Mouse (Mus musculus) macrophage (primary cell): ENCODE measurements around the gene Lyg1. TPM values are rescaled to one million over a fixed set of nuclear protein-coding genes. Genes with fewer than 3 reads are reported as not detected.
"Not testable (repeated sequence)": the region's sequence is repeated elsewhere in the genome, so short reads cannot be mapped to it uniquely, and the experiment has no call there.

Source experiments
- H3K27ac ChIP-seq: fragments of 350-480 bp; formaldehyde crosslinking; 2 replicates; pipeline ENCODE4 v1.9.0; 2021
- H3K36me3 ChIP-seq: fragments of 350-480 bp; formaldehyde crosslinking; 2 replicates; pipeline ENCODE4 v1.9.0; 2021; ENCODE audit errors: inconsistent target
- H3K4me3 ChIP-seq: fragments of 350-480 bp; formaldehyde crosslinking; 2 replicates; pipeline ENCODE4 v1.9.0; 2021; ENCODE audit errors: inconsistent target
- H3K79me2 ChIP-seq: fragments of 350-480 bp; formaldehyde crosslinking; 2 replicates; pipeline ENCODE4 v1.9.0; 2021; ENCODE audit errors: inconsistent target
- WGBS: methylation state at CpG from one replicate; pipeline ENCODE4 v1.1.7; 2026; ENCODE audit warnings: inconsistent platforms; ENCODE audit not compliant: missing documents; 5-methylcytosine and 5-hydroxymethylcytosine counted together
- polyA plus RNA-seq: library from polyadenylated mRNA; stranded (reverse); fragments of 250-400 nt; gene quantifications from 3 replicates; pipeline ENCODE4 v1.2.4, GENCODE M21; 2018; ENCODE audit warnings: inconsistent platforms

Gene Lyg1
- polyA plus RNA-seq, 1 experiment from 2014 or later, result not detected

DNA sequence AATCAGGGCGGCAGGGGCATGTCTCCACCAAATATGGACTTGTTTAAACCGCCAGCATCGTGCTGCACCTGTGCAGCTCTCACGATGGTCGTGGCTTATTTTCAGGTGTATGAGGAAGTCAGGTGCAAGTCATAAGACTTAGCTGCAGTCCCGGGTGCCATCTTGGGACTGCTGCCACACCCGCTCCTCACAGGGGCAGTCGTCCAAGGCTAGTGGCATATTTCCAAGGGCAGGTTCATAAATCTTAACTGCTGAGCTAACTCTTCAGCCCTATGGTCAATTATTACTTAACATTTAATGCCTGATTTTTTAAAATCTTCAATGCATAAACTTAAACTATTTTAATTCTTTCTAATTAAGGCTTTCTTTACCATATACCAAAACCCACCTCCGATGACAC is 19.1 kb upstream of the Lyg1 start:
- H3K36me3 ChIP-seq, H3K4me3 ChIP-seq, H3K79me2 ChIP-seq, H3K27ac ChIP-seq: not testable (repeated sequence)
- WGBS, result 56% methylated on average over 9 of the region's 9 CpGs

DNA sequence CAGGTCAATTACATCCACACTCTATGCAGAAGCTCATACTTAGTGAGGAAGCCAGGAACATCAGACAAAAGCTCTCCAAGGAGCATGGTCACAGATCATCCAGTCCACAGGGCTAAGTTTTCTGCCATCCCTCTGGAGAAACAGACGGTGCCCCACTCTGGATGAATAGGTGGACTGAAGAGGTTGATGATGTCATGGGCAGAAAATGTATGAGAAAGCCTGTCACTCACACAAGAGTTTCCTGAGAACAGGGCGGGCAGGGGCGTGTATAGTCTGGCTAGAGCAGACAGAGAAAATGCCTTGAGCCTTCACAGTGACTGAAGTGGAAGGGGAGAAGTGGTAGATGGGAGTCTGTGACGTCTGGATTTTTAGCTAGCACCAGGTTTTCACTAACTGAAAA is 14.0 kb upstream of the Lyg1 start:
- H3K27ac ChIP-seq, result no peak overlapping the region
- no peak overlapping the region for H3K4me3 ChIP-seq
- H3K36me3 ChIP-seq, result no peaks in the 10 kb centered on the region
- H3K79me2 ChIP-seq, result no peaks in the 10 kb centered on the region
- WGBS, result 54% methylated on average over 4 of the region's 4 CpGs

DNA sequence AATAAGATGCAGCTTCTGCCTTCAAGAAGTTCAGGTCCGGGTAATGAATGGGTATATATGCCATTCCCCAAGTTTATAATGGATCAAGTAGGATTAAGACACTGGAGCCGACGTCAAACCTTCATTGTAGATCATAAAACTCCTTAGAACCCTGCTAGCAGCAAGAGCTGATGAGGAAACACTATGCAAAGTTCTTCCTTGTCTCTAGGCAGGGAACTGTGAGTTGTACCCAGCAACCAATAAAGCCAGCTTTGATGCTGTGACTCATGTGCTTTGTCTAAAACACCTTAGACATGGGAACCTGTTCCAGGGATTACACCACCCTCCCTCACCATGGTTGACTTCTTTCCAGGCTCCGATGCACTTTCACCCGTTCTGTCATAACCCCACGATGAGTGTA is 11.2 kb upstream of the Lyg1 start:
- no peaks in the 10 kb centered on the region for H3K36me3 ChIP-seq
- H3K79me2 ChIP-seq, result no peaks in the 10 kb centered on the region
- H3K4me3 ChIP-seq, result no peak overlapping the region
- WGBS, result 87% methylated on average over 6 of the region's 6 CpGs
- no peak overlapping the region for H3K27ac ChIP-seq

DNA sequence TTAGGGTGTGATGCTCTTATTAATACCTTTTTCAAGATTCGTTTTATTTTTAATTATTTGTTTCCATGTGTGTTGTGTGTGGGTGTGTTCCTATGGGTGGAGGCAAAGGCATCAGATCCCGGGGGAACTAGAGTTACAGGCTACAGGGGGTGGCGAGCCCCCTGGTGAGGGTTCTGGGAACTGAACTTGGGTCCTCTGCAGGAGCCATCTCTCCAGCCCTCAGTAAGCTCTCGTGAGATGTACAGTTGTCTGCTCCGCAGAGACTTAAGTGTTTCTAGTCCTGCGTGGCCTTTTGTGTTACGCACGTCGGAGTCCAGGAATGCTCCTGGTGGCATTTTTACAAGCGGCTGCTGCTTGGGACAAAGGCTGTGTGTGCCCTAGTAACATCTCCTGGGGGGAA is 8.0 kb upstream of the Lyg1 start:
- H3K27ac ChIP-seq, result no peak overlapping the region
- no peaks in the 10 kb centered on the region for H3K79me2 ChIP-seq
- H3K4me3 ChIP-seq, result no peak overlapping the region
- WGBS, result 86% methylated on average over 10 of the region's 10 CpGs
- H3K36me3 ChIP-seq, result no peaks in the 10 kb centered on the region

DNA sequence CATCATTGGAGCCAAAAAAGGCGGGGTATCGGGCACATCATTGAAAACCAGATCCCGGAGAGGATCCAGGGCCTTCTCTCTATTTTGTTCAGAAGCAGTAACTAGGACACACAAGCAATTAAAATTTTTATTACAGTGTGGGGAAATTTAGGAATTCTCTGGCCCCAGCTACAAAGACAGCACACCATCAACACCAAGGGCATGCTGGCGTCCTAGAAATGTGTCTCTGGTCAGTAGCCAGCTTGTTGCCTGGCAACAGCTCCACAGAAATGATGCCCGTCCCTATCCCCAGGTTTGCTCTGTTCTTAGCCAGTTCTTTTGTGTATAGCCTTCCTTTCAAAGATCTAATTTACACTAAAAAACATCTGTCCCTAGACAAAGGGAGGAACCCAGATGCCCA is 1.9 kb upstream of the Lyg1 start:
- WGBS, result 93% methylated on average over 5 of the region's 5 CpGs

DNA sequence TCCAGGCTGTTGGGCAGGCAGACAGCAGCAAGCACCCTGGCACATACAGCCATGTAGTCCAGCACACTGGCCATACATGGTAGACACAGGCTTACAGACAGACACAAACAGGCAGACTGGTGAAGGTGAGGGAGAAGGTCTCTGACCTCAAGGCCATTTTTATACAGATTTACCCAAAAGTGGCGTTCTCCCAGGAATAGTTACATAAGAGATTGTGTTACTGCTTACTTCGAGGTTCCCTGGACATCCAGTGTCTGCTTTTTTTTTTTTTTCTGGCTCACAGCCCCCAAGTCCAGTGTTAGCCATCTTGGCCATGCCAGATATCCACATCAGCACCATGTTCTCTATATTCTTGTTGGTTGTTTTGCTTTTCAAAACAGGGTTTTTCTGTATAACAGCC is 957 bp upstream of the Lyg1 start:
- Histone ChIP-seq H3K36me3 (no peaks in the 10 kb centered on the region), H3K4me3 (no peak overlapping the region), H3K79me2 (no peaks in the 10 kb centered on the region), H3K27ac (no peak overlapping the region)
- WGBS, result 96% methylated on average over 2 of the region's 2 CpGs

More for the DNA sequence above, 1.9 kb upstream of the Lyg1 start:
- Histone ChIP-seq H3K79me2 (no peaks in the 10 kb centered on the region), H3K36me3 (no peaks in the 10 kb centered on the region), H3K4me3 (no peak overlapping the region), H3K27ac (no peak overlapping the region)

DNA sequence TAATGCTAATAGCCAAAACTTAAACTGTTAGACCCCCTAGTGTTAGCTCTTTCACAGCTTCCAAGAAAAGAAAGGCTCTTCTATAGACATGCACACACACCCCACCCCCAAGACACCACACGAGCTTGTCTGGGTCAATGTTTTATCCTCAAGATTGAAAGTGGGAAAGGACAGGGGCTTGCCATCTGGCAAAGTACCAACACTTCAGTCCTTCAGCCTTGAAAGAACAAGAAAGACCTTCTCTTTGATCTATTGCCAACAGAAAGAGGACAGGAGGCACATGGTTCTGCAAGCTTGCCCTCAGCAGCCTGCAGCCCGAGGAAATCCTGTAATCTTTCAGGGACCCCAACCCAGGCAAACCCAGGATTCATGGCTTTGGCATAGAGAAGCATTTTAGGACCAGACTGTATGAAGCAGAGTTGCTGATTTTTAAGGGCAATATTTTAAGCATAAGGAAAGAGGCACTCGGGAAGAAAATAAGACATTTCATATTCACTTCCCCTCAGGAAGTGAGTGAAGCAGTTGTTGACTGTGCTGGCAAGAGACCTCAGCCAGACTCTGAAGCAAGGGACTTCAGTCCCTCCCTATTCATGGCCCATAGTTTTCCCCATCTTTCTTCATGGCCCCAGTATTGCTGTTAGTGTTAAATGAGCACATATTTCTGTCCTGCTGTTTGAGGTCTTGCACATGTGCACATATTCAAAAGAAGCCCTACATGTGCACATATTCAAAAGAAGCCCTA is 698 bp downstream of the Lyg1 start:
- Histone ChIP-seq H3K79me2 (no peaks in the 10 kb centered on the region), H3K4me3 (no peak overlapping the region), H3K36me3 (no peaks in the 10 kb centered on the region), H3K27ac (no peak overlapping the region)
- WGBS, result 3% methylated on average over 3 of the region's 3 CpGs

DNA sequence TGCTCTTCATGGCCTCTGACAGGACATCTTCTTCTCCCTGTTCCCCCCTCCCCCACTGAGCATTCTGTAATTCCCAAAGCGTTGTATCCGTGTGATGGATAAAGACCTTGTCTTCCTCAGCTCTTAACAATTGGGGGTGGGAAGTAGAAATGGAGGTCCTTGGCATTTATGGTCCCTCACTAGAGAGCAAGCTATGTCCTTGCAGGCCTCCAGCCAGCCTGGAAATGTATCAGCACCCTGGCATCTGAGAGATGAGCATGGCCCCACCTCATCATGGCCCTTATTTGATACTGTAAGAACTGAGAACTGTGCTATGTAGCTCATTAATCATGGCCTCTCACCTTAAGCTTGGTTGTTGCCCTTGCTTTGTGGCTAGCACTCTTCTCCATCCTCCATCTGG is 2.3 kb downstream of the Lyg1 start:
- WGBS, result 95% methylated on average over 2 of the region's 2 CpGs
- H3K36me3 ChIP-seq, result no peaks in the 10 kb centered on the region
- no peak overlapping the region for H3K4me3 ChIP-seq
- H3K79me2 ChIP-seq, result no peaks in the 10 kb centered on the region
- H3K27ac ChIP-seq, result no peak overlapping the region

DNA sequence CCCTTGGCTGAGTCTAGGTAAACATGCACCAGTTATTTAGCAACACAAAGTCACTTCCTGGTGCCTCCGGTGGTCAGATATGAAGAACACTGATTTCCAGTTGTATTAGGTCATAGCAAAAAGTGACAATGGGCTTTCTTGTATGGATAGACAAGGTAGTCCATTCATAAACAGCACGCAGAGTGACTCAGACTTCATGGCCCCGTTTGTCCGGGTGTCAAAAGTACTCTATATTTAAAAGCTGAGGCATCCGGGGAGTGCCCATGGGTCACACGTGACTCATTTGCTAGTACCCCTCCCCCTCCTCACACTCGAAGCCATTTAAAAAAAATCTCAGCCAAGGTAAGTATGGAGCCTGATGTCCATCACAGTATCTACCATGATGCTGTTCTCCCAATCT is 2.8 kb downstream of the Lyg1 start:
- Histone ChIP-seq H3K27ac (no peak overlapping the region), H3K4me3 (no peak overlapping the region), H3K79me2 (no peaks in the 10 kb centered on the region), H3K36me3 (no peaks in the 10 kb centered on the region)
- 93% methylated on average over 7 of the region's 7 CpGs for WGBS

DNA sequence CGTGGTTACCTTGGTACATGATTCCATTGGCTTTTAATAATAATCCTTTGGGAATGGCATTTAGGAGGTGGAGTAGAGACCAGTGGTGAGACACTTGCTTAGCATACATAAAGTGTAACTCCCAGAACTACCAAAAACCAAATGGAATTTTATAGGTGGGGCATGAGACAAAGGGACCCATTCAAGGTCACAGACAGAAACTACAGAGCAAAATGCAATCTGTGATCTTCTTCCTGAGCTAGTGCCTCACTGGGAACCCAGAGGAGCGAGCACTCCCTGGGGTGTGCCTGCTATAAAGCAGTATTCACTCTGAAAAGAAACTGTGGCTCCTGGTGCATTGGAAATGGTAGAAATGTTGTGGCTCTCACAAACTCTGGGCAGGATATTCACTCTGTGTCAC is 8.7 kb downstream of the Lyg1 start:
- Histone ChIP-seq H3K79me2 (no peaks in the 10 kb centered on the region), H3K27ac (no peak overlapping the region), H3K4me3 (no peak overlapping the region), H3K36me3 (no peaks in the 10 kb centered on the region)
- 80% methylated on average over 2 of the region's 2 CpGs for WGBS

DNA sequence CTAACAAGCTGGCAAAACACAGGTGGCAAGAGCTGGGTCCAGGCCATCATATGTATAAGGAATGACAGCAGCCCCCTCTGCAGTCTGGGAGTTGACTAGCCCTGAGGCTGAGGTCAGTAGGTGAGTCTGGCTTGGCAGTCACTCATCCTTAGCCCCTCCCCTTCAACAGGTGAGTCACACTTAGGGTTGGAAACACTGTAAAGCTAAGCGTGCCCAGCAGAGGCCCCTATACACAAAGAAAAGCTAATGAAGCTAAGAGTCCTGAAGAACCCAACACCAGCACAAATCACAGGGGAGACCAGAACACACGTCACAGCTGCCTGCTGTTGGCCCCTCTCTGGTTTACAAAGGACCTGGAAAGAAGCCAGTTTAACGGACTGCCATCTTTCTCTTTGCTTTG is 25.8 kb downstream of the Lyg1 start:
- no peak overlapping the region for H3K4me3 ChIP-seq

DNA sequence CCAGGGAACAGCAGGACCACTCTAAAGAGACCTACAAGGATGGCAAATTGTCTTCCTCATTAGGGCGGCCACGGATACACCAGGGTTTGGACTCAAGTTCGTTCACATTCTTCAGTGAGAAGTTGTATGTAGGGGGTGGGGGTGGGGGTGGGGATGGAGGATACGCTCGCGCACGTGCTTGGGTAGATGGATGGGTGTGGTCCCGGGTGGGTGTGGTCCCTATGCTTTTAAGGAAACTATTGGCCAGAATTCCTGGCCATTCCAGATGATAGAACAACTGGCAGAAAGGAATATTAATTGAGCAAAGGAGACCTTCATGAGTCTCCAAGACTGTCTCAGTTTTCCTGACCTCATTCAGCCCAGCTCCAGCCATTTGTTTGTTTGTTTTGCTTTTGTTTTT is 31.6 kb downstream of the Lyg1 start:
- Histone ChIP-seq H3K4me3 (no peak overlapping the region), H3K36me3 (no peaks in the 10 kb centered on the region), H3K27ac (no peak overlapping the region), H3K79me2 (no peaks in the 10 kb centered on the region)
- 76% methylated on average over 8 of the region's 8 CpGs for WGBS

More for the DNA sequence above, 25.8 kb downstream of the Lyg1 start:
- Histone ChIP-seq H3K79me2 (no peaks in the 10 kb centered on the region), H3K27ac (no peak overlapping the region), H3K36me3 (no peaks in the 10 kb centered on the region)
- WGBS, result 19% methylated on average over 3 of the region's 3 CpGs

DNA sequence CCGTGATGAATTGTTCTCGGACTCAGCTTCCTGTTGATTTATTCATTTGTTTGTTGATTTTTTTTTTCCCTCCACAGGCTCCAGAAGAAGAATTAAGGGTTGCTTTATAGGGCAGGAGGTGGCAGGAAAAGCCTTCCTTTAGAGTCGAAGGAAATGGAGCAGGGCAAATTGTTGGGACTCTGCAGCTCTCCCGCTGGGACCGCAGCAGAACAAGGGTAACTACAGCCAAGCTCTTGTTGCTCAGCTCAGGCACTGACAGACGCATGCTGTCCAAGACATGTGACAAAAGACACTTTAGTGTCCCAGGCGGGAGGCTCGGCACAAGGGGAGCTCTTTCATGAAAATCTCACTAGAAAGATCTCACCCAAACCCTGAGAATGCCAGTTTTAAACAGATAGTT is 35.0 kb downstream of the Lyg1 start:
- Histone ChIP-seq H3K79me2 (no peaks in the 10 kb centered on the region), H3K4me3 (no peak overlapping the region), H3K27ac (no peak overlapping the region), H3K36me3 (no peaks in the 10 kb centered on the region)
- WGBS, result 64% methylated on average over 8 of the region's 8 CpGs

DNA sequence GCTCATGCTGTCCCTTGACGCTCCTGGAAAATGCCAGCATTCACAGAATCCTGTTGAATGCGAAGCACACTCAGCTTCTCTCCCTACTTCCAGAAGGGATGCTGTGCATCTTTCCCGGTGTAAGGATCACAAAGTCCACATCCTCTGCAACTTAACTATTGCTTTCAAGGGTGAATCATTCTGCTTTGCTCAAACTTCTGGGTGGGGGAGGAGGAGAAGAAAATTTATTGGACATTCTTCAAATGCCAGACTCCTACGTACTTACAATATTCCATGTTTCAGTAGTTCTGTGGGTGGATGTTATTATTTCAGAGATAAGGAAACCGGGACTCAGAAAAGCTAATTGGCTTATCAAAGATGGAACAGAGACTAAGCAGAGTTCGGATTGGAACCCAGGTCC is 39.5 kb downstream of the Lyg1 start:
- Histone ChIP-seq H3K36me3 (no peaks in the 10 kb centered on the region), H3K4me3 (no peak overlapping the region), H3K79me2 (no peaks in the 10 kb centered on the region), H3K27ac (no peak overlapping the region)
- 87% methylated on average over 6 of the region's 6 CpGs for WGBS

DNA sequence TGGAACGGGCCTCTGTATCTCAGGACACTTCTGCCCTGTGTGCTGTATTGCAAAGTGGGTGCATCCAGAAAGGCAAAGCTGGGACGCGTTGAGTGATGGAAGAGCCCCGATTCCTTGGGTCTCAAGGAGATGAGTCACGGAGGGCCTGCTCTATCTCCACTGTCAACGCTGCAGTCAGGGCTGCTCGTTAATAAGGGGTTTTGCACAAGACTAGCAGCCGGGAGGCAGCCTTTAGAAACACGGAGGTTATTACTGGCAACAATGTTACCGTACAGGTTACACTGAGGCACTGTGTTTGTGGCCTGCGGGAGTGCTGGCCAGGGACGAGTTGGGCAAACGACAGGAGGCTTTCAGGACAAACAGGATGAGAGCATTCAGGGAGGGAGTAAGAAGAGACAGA is 39.9 kb downstream of the Lyg1 start:
- no peaks in the 10 kb centered on the region for H3K79me2 ChIP-seq
- H3K36me3 ChIP-seq, result no peaks in the 10 kb centered on the region
- no peak overlapping the region for H3K27ac ChIP-seq
- WGBS, result 84% methylated on average over 13 of the region's 13 CpGs
- H3K4me3 ChIP-seq, result no peak overlapping the region

DNA sequence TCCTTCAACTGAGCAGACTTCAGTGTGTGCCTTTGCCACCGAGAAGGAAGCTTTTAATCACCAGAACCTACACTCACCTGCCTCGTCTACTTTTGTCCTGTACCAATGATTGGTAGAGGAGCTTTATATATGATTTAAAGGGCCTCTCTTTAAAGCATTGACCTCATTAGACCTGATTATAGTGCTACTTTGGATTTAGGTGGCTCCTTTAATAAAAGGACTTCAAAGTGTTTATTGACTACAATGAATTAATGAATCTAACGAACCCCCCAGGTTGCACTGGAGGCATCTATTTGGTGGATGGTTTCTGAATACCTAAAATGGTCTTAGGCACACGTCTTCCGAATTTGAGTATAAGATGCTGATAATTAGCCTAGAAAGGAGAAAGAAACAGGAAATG is 41.2 kb downstream of the Lyg1 start, which contains the start of gene Lyg2:
TSS of gene Lyg2 (minus strand) at position 101 of the 400 bp plus-strand sequence.
- 79% methylated on average over 5 of the region's 5 CpGs for WGBS
- Histone ChIP-seq H3K4me3 (no peak within 1 kb of the TSS), H3K36me3 (no peaks in the 10 kb centered on the region), H3K27ac (no peak within 1 kb of the TSS), H3K79me2 (no peaks in the 10 kb centered on the region)
